Mouse (Mus musculus): ENCODE results near the gene Adgb. TPM values are rescaled to one million over a fixed set of nuclear protein-coding genes. Genes with fewer than 3 reads are reported as not detected.
A peak's percentile ranks its signal among the peaks of the same experiment; 100 is the strongest.
"Not testable (repeated sequence)": the region's sequence is repeated elsewhere in the genome, so short reads cannot be mapped to it uniquely, and the experiment has no call there.

Adgb gene
- 0.05 and 0.08 TPM in 2 replicates for polyA plus RNA-seq (2016; fragmentation: Nextera tagmentation; extraction: Ambion mirVana)

DNA sequence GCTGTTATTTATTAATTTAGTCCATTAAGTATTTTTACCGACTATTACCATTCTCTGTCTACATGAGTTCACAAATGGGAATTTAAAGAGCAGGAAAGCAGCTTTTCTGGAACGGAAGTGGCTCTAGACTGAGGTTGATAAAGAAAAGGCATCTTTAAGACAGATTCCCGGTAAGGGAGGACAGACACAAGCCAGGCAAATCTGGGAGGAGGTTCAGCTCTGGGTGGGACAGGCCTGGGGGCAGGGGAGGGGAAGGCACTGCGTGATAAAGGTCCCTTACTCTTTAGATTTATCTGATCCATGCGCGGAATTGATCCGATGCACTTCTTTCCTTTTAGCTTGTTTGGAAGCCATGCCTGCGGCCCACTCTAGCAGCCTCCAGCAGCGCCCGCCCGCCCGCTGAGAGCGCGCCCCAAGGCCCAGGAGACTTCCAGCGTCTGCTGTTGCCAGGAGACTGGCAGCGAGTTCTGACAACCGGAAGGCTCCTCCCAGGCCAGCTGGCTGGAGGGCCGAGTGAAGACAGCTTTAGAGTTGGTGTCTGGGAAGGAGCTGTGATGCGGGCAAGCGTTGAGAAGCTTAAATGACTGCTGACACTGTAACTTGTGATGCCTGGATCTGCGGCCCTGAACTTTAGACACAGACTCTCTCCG is at the start of gene Adgb:
Adgb (minus strand) TSS at position 366 of the 650 bp plus-strand sequence.
- no peaks in the 10 kb centered on the region for H3K36me3 ChIP-seq
- WGBS, result 6% methylated on average over 22 of the region's 22 CpGs
- H3K4me3 ChIP-seq, result peak within 1 kb of the TSS; percentile 36

GRCm38 (mm10) chr10:10480139-10480538 is 8.0 kb upstream of the Adgb start:
- no peaks in the 10 kb centered on the region for H3K4me1 ChIP-seq
- H3K4me3 ChIP-seq, result no peak overlapping the region
- H3K27me3 ChIP-seq (ENCODE audit: low read depth, poor library complexity, severe bottlenecking), result no peaks in the 10 kb centered on the region
- 65% methylated on average over 1 of the region's 1 CpGs for WGBS
- H3K27ac ChIP-seq, result no peak overlapping the region
- no peaks in the 10 kb centered on the region for H3K9me3 ChIP-seq (replicated peaks)
- H3K36me3 ChIP-seq, result no peaks in the 10 kb centered on the region
- DNase-seq (ENCODE audit: low spot score), result no peak

More for the DNA sequence above, at the start of gene Adgb:
- Histone ChIP-seq H3K27ac (peak within 1 kb of the TSS; percentile 56; the same call in 1 of the 2 replicates), H3K9me3 (replicated peaks) (no peaks in the 10 kb centered on the region), H3K27me3 (ENCODE audit: low read depth, poor library complexity, severe bottlenecking) (no peaks in the 10 kb centered on the region), H3K4me1 (peaks cover 20% of the 10 kb centered on the region)
- peak; percentile 65 for DNase-seq (ENCODE audit: low spot score)

DNA sequence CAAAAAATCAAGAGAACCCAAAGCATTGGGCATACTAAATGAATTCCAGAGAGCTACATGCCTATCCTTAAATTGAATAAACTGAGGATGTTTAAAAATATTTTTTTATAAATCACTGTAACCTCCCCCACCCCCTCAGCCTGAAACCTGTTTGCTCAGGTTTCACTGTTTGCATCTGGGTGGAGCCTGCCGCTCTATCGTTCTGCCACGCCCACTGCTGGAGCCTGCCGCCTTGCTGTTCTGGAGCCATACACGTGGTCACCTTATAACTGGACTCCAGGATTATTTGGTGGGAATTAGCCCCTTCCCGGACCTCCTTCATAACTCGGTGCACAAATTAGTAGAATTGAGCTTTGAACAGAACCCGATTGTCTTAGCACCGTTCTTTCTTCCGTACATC is 5.3 kb upstream of the Adgb start:
- H3K4me3 ChIP-seq; DNase-seq (ENCODE audit: low spot score): not testable (repeated sequence)
- WGBS, result 57% methylated on average over 10 of the region's 10 CpGs

DNA sequence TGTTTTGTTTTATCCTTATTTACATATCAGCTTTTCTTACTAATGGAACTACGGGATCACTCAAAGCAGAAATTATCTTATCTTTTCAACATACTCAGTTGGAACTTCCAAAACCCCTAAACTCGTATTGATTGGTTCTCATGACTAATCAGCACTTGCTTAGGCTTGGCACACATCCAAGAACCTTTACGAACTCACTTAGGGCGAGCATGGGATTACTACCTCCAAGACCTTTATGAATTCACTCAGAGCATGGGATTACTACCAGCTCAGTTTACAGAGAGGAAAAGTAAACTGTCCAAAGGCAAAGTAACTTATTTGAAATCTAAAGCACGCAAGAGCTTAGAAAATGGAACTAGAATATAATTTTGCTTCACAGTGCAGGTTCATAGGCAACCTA is 4.8 kb upstream of the Adgb start:
- no peak overlapping the region for H3K4me3 ChIP-seq
- no peaks in the 10 kb centered on the region for H3K27me3 ChIP-seq (ENCODE audit: low read depth, poor library complexity, severe bottlenecking)
- no peaks in the 10 kb centered on the region for H3K9me3 ChIP-seq (replicated peaks)
- H3K4me1 ChIP-seq, result peaks cover 8% of the 10 kb centered on the region
- H3K36me3 ChIP-seq, result no peaks in the 10 kb centered on the region
- DNase-seq (ENCODE audit: low spot score), result no peak
- H3K27ac ChIP-seq, result no peak overlapping the region
- 79% methylated on average over 5 of the region's 5 CpGs for WGBS

More for the DNA sequence above, 5.3 kb upstream of the Adgb start:
- not testable (repeated sequence) for H3K27me3 ChIP-seq (ENCODE audit: low read depth, poor library complexity, severe bottlenecking); H3K27ac ChIP-seq; H3K36me3 ChIP-seq; H3K9me3 ChIP-seq (replicated peaks); H3K4me1 ChIP-seq

DNA sequence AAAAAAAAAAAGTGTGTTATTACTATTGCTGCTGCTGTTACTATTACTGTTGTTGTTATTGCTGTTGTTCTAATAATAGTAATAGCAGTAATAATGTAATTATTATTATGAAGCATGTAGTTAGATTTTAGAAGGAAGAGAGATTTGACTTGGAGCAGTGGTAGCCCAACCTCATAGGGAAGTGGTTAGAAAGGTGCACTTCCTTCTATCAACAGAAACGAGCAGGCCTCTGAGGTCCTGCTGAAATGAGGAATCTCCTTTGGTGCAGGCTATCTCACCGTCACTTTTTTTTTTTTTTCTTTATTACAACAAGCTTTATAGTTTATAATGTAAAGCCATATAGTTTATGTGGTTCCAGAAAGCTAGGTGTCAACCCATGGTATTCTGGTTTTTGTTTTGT is 4.4 kb upstream of the Adgb start:
- Histone ChIP-seq H3K27ac (no peak overlapping the region), H3K27me3 (ENCODE audit: low read depth, poor library complexity, severe bottlenecking) (no peaks in the 10 kb centered on the region), H3K4me3 (no peak overlapping the region), H3K4me1 (peaks cover 9% of the 10 kb centered on the region), H3K36me3 (no peaks in the 10 kb centered on the region), H3K9me3 (replicated peaks) (no peaks in the 10 kb centered on the region)
- 86% methylated on average over 2 of the region's 2 CpGs for WGBS
- DNase-seq (ENCODE audit: low spot score), result no peak

GRCm38 (mm10) chr10:10468699-10469547 is 3.2 kb downstream of the Adgb start:
- no peak for DNase-seq (ENCODE audit: low spot score)
- Histone ChIP-seq H3K4me1 (peaks cover 20% of the 10 kb centered on the region), H3K36me3 (no peaks in the 10 kb centered on the region), H3K4me3 (no peak overlapping the region), H3K27ac (no peak overlapping the region), H3K27me3 (ENCODE audit: low read depth, poor library complexity, severe bottlenecking) (no peaks in the 10 kb centered on the region), H3K9me3 (replicated peaks) (no peaks in the 10 kb centered on the region)
- WGBS, result 54% methylated on average over 6 of the region's 6 CpGs

GRCm38 (mm10) chr10:10460113-10460512 is 12.0 kb downstream of the Adgb start:
- H3K36me3 ChIP-seq, result no peaks in the 10 kb centered on the region
- H3K4me3 ChIP-seq, result no peak overlapping the region
- H3K27ac ChIP-seq, result no peak overlapping the region
- WGBS, result 84% methylated on average over 2 of the region's 2 CpGs
- no peaks in the 10 kb centered on the region for H3K4me1 ChIP-seq
- no peaks in the 10 kb centered on the region for H3K9me3 ChIP-seq (replicated peaks)
- no peaks in the 10 kb centered on the region for H3K27me3 ChIP-seq (ENCODE audit: low read depth, poor library complexity, severe bottlenecking)
- DNase-seq (ENCODE audit: low spot score), result no peak

GRCm38 (mm10) chr10:10456991-10457390 is 15.1 kb downstream of the Adgb start:
- Histone ChIP-seq H3K27ac (no peak overlapping the region), H3K4me3 (no peak overlapping the region), H3K4me1 (no peaks in the 10 kb centered on the region), H3K9me3 (replicated peaks) (no peaks in the 10 kb centered on the region), H3K36me3 (no peaks in the 10 kb centered on the region), H3K27me3 (ENCODE audit: low read depth, poor library complexity, severe bottlenecking) (no peaks in the 10 kb centered on the region)
- 88% methylated on average over 5 of the region's 5 CpGs for WGBS
- DNase-seq (ENCODE audit: low spot score), result no peak

GRCm38 (mm10) chr10:10449067-10449466 is 23.1 kb downstream of the Adgb start:
- Histone ChIP-seq H3K9me3 (replicated peaks) (no peaks in the 10 kb centered on the region), H3K4me3 (no peak overlapping the region), H3K4me1 (peaks cover under 1% of the 10 kb centered on the region; the same call in 1 of the 2 replicates), H3K27me3 (ENCODE audit: low read depth, poor library complexity, severe bottlenecking) (no peaks in the 10 kb centered on the region), H3K27ac (no peak overlapping the region), H3K36me3 (no peaks in the 10 kb centered on the region)
- DNase-seq (ENCODE audit: low spot score), result no peak
- 87% methylated on average over 3 of the region's 3 CpGs for WGBS

GRCm38 (mm10) chr10:10444841-10445466 is 27.2 kb downstream of the Adgb start:
- whole genome bisulfite sequencing, result 66% methylated on average over 3 of the region's 3 CpGs
- Histone ChIP-seq H3K4me3 (no peak overlapping the region), H3K36me3 (no peaks in the 10 kb centered on the region), H3K27me3 (ENCODE audit: low read depth, poor library complexity, severe bottlenecking) (no peaks in the 10 kb centered on the region), H3K9me3 (replicated peaks) (no peaks in the 10 kb centered on the region), H3K4me1 (peaks cover 7% of the 10 kb centered on the region), H3K27ac (peak overlapping the region; percentile 46; the same call in 1 of the 2 replicates)
- no peak for DNase-seq (ENCODE audit: low spot score)

DNA sequence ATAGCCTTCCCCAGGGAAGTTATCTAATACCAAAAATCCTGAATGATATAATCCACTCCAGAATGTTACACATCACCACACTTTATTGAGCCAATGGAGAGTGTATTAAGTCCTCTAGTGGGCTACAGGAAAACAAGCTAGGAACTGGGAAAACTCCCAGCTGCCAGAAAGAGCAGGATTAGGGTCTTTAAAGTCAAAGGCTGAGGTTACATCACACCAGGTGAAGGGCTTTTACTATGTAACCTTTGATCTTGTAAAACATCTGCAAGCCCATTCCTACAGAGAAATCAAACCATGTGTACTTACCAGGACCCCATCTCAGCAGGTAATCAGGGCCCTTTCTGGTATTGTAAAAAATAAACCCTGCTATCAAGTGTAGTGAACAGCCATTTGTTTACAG is 28.6 kb downstream of the Adgb start:
- no peaks in the 10 kb centered on the region for H3K9me3 ChIP-seq (replicated peaks)
- no peak overlapping the region for H3K4me3 ChIP-seq
- H3K4me1 ChIP-seq, result peaks cover 7% of the 10 kb centered on the region
- H3K27ac ChIP-seq, result no peak overlapping the region; the same call in 1 of the 2 replicates
- DNase-seq (ENCODE audit: low spot score), result no peak
- no peaks in the 10 kb centered on the region for H3K27me3 ChIP-seq (ENCODE audit: low read depth, poor library complexity, severe bottlenecking)
- H3K36me3 ChIP-seq, result no peaks in the 10 kb centered on the region

DNA sequence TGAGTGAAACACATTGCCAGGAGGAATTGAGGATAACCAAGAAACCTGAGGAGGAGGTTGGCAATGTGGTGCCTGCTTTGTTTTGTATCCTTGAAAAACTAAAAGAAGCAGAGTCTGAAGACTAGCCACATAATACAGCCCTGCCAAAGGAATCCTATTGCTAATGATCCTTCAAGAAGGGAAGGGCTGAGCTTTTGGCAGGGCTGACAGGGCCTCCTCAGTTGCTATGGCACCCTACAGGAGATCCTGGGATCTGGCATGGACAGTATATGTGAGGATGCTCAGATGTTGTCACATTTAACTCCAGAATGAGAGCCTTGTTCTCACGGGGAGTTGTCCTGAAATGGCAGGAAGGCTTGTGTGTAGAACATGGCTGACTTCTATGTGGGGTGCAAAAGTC is 37.1 kb downstream of the Adgb start:
- no peak overlapping the region for H3K4me3 ChIP-seq
- 88% methylated on average over 1 of the region's 1 CpGs for WGBS
- no peak for DNase-seq (ENCODE audit: low spot score)
- H3K27ac ChIP-seq, result no peak overlapping the region
- no peaks in the 10 kb centered on the region for H3K27me3 ChIP-seq (ENCODE audit: low read depth, poor library complexity, severe bottlenecking)
- no peaks in the 10 kb centered on the region for H3K9me3 ChIP-seq (replicated peaks)
- no peaks in the 10 kb centered on the region for H3K36me3 ChIP-seq
- no peaks in the 10 kb centered on the region for H3K4me1 ChIP-seq

DNA sequence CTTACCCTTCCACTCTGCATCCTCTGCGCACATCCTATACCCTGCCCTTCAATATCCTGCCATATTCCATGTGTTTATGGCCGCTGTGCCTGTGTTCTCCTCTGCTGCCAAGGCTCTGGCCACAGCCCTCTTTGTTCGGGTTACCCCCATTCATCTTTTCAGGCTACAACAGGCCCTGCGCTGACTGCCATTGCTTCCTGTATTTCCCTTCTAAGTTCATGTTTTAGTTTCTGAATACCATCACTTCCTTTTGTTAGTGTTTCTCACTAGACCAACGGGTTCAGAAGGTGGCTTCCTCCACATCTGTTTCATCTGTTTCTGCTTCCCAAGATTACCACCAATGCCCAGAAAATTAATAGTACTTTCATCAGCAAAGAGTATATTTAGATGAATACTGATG is 42.5 kb downstream of the Adgb start:
- no peaks in the 10 kb centered on the region for H3K36me3 ChIP-seq
- no peak for DNase-seq (ENCODE audit: low spot score)
- H3K4me1 ChIP-seq, result no peaks in the 10 kb centered on the region
- H3K4me3 ChIP-seq, result no peak overlapping the region
- H3K27me3 ChIP-seq (ENCODE audit: low read depth, poor library complexity, severe bottlenecking), result no peaks in the 10 kb centered on the region
- H3K9me3 ChIP-seq (replicated peaks), result no peaks in the 10 kb centered on the region
- H3K27ac ChIP-seq, result no peak overlapping the region
- WGBS, result 77% methylated on average over 5 of the region's 5 CpGs
